Mouse (Mus musculus) ovary, adult 18-20 months (tissue): ENCODE measurements around the gene Rmnd5b.
A peak's percentile ranks its signal among the peaks of the same experiment; 100 is the strongest.
"Not testable (repeated sequence)": the region's sequence is repeated elsewhere in the genome, so short reads cannot be mapped to it uniquely, and the experiment has no call there.

Source experiments
- DNase-seq: peaks from one replicate; pipeline ENCODE4 v3.0.0; 2022; ENCODE audit warnings: low spot score, mixed read lengths

Rmnd5b gene

DNA sequence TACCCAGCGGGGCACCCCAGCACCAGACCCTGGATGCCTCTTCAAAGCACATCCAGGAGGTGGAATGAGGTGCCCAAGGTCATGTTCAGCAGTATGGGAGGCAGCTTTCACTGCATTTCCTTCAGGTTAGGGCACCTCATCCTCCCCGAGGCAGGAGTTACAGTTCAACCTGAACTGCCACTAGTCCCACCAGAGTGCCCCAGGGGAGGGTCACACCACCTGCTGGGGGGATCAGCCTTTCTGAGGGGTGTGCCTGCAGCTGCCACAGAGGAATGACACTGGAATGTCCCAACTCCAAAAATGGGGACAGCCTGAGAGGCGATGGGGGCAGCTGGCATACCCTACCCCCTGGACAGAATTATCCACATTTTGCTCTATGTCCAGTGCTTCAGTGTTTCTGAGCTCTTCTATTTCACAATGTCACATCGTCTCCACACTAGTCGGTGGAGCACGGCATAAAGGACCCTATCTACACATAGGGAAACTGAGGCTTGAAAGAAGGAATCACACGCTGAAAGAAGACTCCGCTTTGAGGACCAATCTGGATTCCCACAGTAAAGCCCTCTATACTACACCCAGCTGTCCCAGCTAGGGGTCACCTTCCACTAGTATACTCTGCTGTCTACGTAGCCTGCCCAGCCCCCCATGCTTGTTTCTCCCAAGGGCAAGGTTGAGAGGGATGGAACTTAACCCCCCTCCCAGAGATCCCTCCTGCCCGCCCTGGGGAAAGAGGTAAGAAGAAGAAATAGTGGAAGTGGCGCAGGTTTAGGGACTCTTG is 13.6 kb upstream of the Rmnd5b start:
- DNase-seq = no peak

DNA sequence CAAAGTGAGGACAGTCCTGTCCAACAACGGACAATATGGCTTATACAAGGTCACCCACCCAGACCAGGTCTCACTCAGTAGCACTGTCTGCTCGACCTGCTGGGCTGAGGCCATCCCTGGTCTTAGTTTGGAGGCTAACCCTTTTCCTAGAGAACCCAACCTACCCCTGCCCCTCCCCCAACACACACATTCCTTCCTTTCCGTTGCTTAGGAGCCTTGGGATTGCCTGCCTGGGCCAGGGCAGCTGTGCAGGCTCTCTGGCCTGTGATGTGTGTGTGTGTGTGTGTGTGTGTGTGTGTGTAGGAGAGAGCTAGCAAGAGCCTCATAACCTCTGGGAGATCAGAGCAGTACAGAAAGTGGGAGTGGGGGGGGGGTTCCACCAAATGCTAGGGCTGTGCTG is 12.9 kb upstream of the Rmnd5b start:
- no peak for DNase-seq

DNA sequence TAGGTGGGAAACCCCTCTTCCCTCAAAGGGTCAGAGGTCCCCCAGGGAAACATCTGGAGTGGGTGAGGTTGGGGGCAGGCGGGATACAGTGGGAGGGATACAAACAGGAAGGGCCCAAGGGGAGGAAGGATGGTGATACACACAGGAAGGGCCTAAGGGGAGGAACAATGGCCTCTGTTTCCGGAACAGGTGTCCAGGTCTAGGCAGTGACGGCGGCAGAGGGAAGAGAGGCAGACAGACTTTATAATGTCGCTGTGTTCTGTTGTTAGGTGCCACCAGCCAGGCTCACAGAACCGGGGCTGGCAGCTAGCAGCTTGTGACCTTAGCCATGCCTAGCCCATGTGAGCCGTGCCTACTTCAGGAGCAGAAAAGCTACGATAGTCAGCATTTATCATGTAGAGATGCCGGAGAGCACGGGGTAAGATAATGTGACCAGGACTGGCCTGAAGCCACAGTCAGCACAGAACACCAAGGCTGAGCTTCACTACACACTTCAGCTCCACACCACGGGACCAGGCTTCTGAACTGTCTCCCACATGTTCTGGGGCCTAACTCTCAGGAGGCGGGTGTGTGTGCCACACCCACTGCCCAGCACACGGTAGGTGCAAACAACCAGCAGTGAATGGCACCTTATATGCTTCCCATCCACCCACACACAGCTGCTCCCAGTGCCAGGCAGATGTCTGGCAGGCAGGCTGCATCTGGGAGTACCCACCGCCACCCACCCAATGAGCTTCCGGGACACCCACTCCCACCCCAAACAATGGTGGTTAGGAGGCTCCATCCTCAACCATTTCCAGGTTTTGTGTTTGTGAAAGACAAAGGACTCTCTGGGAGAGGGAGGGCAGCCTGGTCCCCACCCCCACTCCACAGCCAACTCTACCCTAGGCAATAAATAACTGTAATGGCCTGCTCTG is 11.3 kb upstream of the Rmnd5b start:
- DNase-seq = no peak

- DNase-seq = no peak
Measured at GRCm38 (mm10) chr11:51646245-51646644, 10.5 kb upstream of the Rmnd5b start.

DNA sequence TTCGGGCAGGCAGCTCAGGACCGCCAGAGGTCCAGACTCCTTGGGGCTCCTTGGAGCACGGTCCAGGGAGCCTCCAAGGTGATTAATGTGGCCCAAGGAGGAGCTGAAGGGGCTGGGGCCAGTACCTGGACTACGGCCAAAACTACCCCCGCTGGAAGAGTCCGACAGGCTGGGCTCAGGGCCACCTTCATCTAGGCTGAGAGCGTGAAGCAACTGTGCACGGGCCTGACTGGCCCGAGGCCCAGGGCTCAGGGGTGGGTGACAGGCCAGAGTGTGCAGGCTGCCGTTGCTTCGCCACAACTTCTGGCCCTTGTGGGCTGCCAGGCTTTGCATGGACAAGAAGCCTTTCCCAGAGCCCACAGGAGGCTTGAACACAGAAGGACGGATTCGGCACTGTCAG is 9.6 kb upstream of the Rmnd5b start:
- DNase-seq = no peak

DNA sequence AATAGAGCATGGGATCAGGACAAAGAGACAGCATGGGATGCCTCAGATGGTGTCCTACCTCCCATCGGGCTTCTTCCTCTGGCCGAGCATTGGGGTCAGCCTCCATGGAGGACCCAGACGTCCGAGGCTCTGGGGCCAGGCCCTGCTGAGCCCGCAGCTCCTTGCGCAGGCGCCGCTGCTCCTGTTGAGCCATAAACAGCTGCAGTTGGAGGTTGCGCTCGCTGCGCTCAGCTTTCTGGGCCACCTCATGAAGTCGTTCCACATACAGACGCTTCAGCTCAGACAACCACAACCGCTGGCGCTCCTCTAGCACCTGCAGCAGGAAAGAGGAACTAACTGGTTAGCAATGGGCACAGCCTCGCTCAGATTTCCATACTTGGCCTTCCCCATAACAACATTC is 8.5 kb upstream of the Rmnd5b start:
- DNase-seq = no peak

- no peak for DNase-seq
Measured at GRCm38 (mm10) chr11:51643761-51644160, 8.1 kb upstream of the Rmnd5b start.

DNA sequence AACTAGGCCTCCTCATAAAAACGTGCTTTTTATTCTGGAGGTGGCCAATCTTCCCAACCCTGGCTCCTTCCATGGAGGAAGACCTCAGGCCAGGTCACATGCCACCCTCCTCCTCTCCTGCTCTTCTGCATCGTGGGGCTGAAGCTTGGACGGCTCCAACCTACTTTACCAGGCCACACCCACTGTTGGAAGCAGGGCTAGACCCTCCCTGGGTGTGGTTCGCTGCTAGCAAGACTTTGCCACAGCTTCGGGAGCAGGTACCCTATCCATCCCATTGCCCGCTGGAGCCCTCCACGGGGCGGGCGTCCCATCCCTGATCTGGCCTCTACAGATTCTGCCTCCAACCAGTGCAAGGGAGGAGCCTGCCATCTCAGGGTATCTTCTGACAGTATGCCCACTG is 7.5 kb upstream of the Rmnd5b start:
- DNase-seq = no peak

- DNase-seq = no peak
Measured at GRCm38 (mm10) chr11:51640748-51641147, 5.1 kb upstream of the Rmnd5b start.

DNA sequence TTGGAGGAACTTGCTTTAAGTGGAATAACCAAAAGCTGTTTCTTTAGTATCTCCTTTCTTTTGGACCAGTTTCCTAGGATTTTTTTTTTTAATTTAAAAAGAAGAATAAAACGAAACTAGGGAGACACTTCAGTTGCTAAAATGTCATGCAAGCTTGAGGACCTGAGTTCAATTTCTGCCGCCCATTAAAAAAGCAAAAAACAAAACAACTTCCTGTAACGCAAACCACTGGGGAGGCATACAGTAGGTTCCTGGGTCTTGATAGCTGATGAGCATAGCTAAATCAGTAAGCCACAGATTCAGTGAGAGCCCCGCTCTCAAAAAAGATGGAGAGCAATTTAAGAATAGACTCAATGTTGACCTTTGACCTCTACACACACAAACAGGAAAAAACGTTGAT is 2.8 kb upstream of the Rmnd5b start:
- no peak for DNase-seq

DNA sequence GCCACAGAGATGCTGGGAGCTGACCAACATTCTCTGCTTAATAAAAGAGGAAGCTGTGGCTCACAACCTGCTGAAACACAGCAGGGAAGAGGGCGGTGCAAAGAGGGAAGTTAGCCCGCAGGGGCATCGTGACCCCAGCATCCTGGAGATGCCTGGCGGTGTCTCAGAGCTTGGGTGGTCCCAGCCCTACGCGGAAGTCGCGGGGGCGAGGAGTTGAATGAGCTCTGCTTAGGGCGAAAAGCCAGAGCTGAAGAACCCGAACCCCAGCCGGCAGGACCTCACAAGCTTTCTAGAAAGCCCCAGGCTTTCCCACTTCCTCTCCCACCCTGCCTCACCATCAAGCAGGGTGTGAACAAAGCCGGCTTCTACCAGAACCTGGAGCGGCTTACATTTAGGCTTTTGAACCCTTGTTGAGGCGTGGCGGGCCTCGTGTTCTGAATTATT is 2.3 kb upstream of the Rmnd5b start:
- peak; percentile 63 for DNase-seq

DNA sequence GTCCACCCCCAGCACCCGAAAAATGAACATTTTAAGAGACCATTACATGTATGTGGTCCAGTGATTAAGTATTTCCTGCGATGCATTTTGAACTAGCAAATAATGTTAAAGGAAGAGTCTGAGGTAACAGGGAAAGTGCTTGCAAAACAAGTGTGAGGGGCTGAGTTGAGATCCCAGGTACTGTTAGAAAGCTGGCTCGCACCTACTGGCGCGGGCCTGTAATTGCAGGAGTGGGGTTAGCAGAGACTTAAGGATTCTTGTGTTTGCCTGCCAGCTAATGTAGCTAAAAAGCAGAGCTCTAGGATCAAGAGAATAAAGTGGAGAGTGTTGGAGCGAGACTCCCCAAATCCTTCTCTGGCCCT is 608 bp upstream of the Rmnd5b start:
- DNase-seq = no peak

- DNase-seq = no peak
Measured at GRCm38 (mm10) chr11:51635127-51635524, 570 bp downstream of the Rmnd5b start.

DNA sequence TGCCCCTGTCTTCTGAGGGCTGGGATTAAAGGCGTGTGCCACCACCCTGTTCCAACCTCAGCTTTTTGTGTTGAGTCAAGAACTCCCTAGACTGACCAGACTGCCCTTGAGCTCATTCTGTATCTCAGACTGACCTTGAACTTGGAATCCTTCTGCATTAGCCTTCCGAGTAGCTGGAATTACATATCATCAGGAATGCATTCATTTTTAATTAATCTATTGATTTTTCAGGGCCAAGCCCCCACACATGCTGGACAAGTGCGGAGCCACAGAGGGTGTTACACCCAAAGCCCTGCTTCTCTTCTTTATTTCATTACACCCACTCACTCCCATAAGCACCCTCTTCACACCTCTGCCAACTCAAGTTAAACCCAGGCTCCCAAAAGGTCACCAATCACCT is 2.0 kb downstream of the Rmnd5b start:
- peak; percentile 38 for DNase-seq

DNA sequence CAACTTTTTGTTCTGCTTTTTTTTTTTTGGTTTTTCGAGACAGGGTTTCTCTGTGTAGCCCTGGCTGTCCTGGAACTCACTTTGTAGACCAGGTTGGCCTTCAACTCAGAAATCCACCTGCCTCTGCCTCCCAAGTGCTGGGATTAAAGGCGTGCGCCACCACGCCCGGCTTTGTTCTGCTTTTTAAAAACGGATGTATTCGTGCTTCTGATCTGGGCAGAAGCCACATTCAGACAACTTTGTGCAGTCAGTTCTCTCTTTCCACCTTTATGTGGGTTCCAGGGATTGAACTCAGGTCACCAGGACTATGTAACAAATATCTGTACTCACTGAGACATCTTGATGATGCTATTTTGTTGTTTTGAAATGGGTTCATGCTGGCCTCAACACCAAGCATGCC is 2.5 kb downstream of the Rmnd5b start:
- DNase-seq = not testable (repeated sequence)

- DNase-seq = peak; percentile 58
Measured at GRCm38 (mm10) chr11:51632130-51632753, 3.5 kb downstream of the Rmnd5b start.

DNA sequence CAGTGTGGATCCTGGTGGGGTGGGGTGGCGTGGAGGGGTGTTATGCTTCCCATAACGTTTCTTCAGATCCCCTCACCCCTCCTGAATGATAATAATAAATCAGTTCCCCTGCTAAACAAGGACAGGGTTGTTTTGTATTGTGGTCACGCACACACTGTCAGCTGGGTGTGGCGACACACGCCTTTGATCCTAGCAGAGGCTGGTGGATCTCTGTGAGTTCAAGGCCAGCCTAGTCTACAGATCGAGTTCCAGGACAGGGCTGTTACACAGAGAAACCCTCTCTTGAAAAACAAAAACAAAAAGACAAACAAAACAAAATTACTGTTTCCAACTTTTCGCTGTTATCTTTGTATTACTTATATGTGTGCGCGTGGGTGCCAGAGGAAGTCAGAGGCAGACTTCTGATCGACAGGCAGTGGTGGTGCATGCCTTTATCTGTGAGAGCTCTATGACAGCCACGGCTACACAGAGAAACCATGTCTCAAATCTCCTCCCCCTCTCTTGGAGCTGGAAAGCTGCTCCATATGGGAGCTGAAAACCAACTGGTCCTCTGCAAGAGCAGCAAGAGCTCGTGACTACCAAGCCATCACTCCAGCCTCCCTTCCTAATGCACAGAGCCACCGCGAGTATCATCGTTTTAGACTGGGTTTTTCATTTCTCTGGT is 5.9 kb downstream of the Rmnd5b start:
- DNase-seq = peak; percentile 68

DNA sequence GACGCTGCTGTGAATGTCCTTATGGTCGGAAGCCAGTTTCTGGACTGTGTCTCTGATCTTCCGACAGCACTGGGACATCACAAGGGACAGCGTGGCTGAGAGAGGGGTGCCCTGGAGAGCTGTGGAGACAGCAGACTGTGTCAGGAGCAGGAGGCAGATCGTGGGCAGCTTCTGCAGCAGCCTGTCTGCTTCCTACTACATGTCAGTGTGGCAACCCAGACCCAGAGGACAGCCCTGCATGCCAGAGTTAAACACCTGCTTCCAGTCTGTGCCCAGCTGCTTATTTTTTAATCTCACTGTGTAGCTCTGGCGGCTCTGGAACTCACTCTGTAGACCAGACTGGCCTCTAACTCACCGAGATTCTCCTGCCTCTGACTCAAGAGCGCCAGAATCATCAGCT is 7.8 kb downstream of the Rmnd5b start:
- DNase-seq = no peak

DNA sequence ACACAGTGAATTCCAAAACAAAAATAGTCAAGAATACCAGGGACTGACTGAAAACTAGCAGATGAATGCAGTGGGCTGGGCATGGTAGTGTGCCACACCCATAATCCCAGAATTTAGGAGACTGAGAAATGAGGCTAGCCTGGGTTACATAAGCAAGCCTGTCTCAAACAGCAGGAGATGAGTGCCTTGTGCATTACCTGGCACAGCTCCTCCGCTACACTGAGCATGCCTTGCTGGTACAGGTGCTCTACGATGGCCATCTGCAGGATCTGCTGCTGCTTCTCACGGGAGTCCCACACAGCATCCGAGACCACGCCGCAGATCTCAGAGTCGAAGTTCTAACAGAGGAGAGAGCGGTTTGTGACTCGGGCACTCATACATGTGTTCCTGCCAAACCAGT is 8.3 kb downstream of the Rmnd5b start:
- DNase-seq = no peak

- DNase-seq = no peak
Measured at GRCm38 (mm10) chr11:51625187-51625820, 10.4 kb downstream of the Rmnd5b start.

- no peak for DNase-seq
Measured at GRCm38 (mm10) chr11:51622971-51623491, 12.7 kb downstream of the Rmnd5b start.

- no peak for DNase-seq
Measured at GRCm38 (mm10) chr11:51621776-51622175, 13.9 kb downstream of the Rmnd5b start.
